9 mouse cellular contexts compared by ENCODE assay signal in the genomic region with DNA sequence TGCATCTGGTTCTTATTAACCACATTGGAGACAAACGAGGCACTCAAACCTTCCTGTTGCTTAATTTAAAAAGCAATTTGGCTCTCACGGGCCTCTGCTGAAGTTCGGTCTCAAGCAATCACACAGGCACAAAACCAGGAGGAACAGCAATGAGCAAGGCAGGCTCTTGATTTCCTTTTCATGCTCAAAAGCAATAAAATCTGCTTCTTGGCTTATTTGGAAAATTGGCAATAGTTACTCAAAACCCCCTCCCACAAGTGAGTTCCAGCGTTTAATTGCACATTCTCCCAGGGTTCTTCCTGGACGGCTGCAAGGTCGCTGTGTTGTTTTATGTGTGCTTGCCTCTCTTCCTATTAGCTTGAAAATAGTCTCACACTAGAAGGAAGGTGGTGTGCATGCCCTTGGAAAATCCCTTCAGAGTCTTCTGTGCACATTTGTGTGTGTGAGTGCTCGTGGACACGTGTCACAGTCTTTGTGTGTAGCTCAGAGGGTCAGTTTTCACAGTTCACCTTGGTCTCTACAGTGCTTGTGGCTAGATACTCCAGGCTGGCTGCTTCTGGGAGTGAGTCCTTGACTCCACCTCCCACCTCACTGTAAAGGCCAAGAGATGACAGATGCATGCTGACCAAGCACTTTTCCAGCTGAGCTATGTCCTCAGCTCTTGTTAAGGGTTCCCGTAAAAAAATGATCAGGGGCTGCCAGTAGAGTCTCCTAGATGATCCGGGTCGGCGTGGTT. TPM values are rescaled to one million over a fixed set of nuclear protein-coding genes. Genes with fewer than 3 reads are reported as not detected.
DNase-seq lines count a peak whose midpoint lies in the region; ATAC-seq and TF ChIP-seq lines count a peak whose summit lies in the region.
"Had no signal": no experiment of that assay in that cellular context is flagged by ENCODE, and none has a peak within 500 bp of the region (broad histone marks: within the 10 kb centered on the region; RNA-seq: fewer than 3 reads in every experiment).

No protein-coding gene starts in this region.

- ATAC-seq in intestine, embryonic 14.5 days (replicated peaks; ENCODE audit: low FRiP score, low TSS enrichment, low read depth): no peak
- ATAC-seq in intestine, postnatal 0 days: no peak

- H3K4me3 ChIP-seq in intestine, embryonic 14.5 days (ENCODE audit: low read depth, low read length): no peak overlapping the region
- no peak overlapping the region for H3K4me3 ChIP-seq in intestine, postnatal 0 days (ENCODE audit: low read depth, low read length)
- H3K4me3 ChIP-seq in ES-E14 (ENCODE audit: insufficient read depth in 1 of 2, low read depth in 1 of 2, low read length in 2 of 2, poor library complexity in 1 of 2, severe bottlenecking in 1 of 2): no peak overlapping the region

- 51% methylated on average over 12 of the region's 12 CpGs for WGBS in intestine, embryonic 14.5 days
- WGBS in intestine, postnatal 0 days: 56% methylated on average over 12 of the region's 12 CpGs

- TF ChIP-seq CTCF in intestine, postnatal 0 days (IDR thresholded peaks at IDR 0.05; ENCODE audit: low read depth): no peak

- no peak overlapping the region for H3K4me2 ChIP-seq in intestine, embryonic 14.5 days (ENCODE audit: low read length)
- no peak overlapping the region for H3K4me2 ChIP-seq in intestine, postnatal 0 days (replicated peaks; ENCODE audit: low read depth)

- DNase-seq in intestine, embryonic 14.5 days (ENCODE audit: low spot score): no peak
- no peak for DNase-seq in ES-E14 (ENCODE audit: low read depth, low spot score)
- peak; percentile 46 for DNase-seq in adrenal gland, postnatal 14 days
- peak; percentile 73 for DNase-seq in hindlimb bud, embryonic 11.5 days (ENCODE audit: extremely low spot score, low read depth, low spot score)
- DNase-seq in frontal cortex, postnatal 36 days (ENCODE audit: low spot score in 2 of 2): no peak
- DNase-seq in ovary, postnatal 36 days (ENCODE audit: low spot score): no peak
- DNase-seq: thymus, adult 2 months had no signal

- H3K9ac ChIP-seq in intestine, embryonic 14.5 days (ENCODE audit: low read length): no peak overlapping the region
- no peak overlapping the region for H3K9ac ChIP-seq in intestine, postnatal 0 days (ENCODE audit: low read depth, low read length)
- H3K9ac ChIP-seq in ES-E14 (ENCODE audit: insufficient read depth, low read depth, low read length, poor library complexity, severe bottlenecking): no peak overlapping the region

- H3K27me3 ChIP-seq in intestine, embryonic 14.5 days (replicated peaks; ENCODE audit: control insufficient read depth, insufficient read depth, low read length): no peaks in the 10 kb centered on the region
- no peaks in the 10 kb centered on the region for H3K27me3 ChIP-seq in intestine, postnatal 0 days (replicated peaks; ENCODE audit: control insufficient read depth, insufficient read depth, low read length)

- H3K36me3 ChIP-seq in intestine, embryonic 14.5 days (ENCODE audit: control insufficient read depth, insufficient read depth, low read length): no peaks in the 10 kb centered on the region
- no peaks in the 10 kb centered on the region for H3K36me3 ChIP-seq in intestine, postnatal 0 days (ENCODE audit: control insufficient read depth, insufficient read depth)
- no peaks in the 10 kb centered on the region for H3K36me3 ChIP-seq in ES-E14 (ENCODE audit: control insufficient read depth, insufficient read depth, low read length, poor library complexity, severe bottlenecking)

- H3K4me1 ChIP-seq in intestine, embryonic 14.5 days (replicated peaks; ENCODE audit: control insufficient read depth, insufficient read depth, low read length): peaks cover 13% of the 10 kb centered on the region; the same call in 1 of the 2 replicates
- no peaks in the 10 kb centered on the region for H3K4me1 ChIP-seq in intestine, postnatal 0 days (replicated peaks; ENCODE audit: control insufficient read depth, insufficient read depth, low read length)
- H3K4me1 ChIP-seq in ES-E14 (ENCODE audit: control insufficient read depth in 2 of 2, insufficient read depth in 2 of 2, low read length in 2 of 2, poor library complexity in 1 of 2): no peaks in the 10 kb centered on the region

- in situ Hi-C loops in ES-E14 (cut with MboI; ENCODE audit: low sequenced_read_pairs in 2 of 2, unreplicated experiment in 2 of 2): no loop called here

- H3K9me3 ChIP-seq in intestine, embryonic 14.5 days (ENCODE audit: control insufficient read depth, low read length): no peaks in the 10 kb centered on the region
- no peaks in the 10 kb centered on the region for H3K9me3 ChIP-seq in intestine, postnatal 0 days (ENCODE audit: control insufficient read depth)
- H3K9me3 ChIP-seq in ES-E14 (ENCODE audit: control insufficient read depth, insufficient read depth, low read depth, low read length): no peaks in the 10 kb centered on the region

- H3K27ac ChIP-seq in intestine, embryonic 14.5 days (ENCODE audit: low read depth): peak overlapping the region; percentile 27; the same call in 1 of the 2 replicates
- no peak overlapping the region for H3K27ac ChIP-seq in intestine, postnatal 0 days (ENCODE audit: low read depth, low read length)
- H3K27ac ChIP-seq in ES-E14 (ENCODE audit: insufficient read depth, low read depth, low read length, poor library complexity, severe bottlenecking): no peak overlapping the region

TF ChIP-seq in ES-E14, 5 proteins besides CTCF, POLR2A, EP300 and RAD21:
- TF ChIP-seq CHD2 (IDR thresholded peaks at IDR 0.05; ENCODE audit: low read depth, low read length) (no peak), MAFK (IDR thresholded peaks at IDR 0.05; ENCODE audit: insufficient read depth, low read depth, low read length) (peak; percentile 62; the same call in 1 of the 2 replicates)
TF ChIP-seq in ES-E14: peak in this region for 1.

RNA-seq across cellular contexts. Expression of a gene that starts 50.8 kb away (rescaled TPM):
- 2.1 and 2.2 TPM in 2 replicates for polyA plus RNA-seq in intestine, embryonic 14.5 days (2014; fragmentation: Nextera tagmentation; extraction: Ambion mirVana)
- 5.0 and 6.1 TPM in 2 replicates for polyA plus RNA-seq in intestine, postnatal 0 days (2015; fragmentation: Nextera tagmentation; extraction: Ambion mirVana)
- total RNA-seq in ES-E14 (2012; rRNA removed): 1.0 and 1.1 TPM in 2 replicates
- total RNA-seq in adrenal gland, postnatal 14 days (2021): 0.56 and 0.64 TPM in 2 replicates
- total RNA-seq: MEL had no signal

Comparison
In these comparisons a context has a peak if more than half of its experiments do, and no peak if none do; other contexts are left out.
1. DNase-seq: peak in adrenal gland, postnatal 14 days (single experiment) and hindlimb bud, embryonic 11.5 days (single experiment); none in intestine, embryonic 14.5 days (single experiment), ES-E14 (single experiment), frontal cortex, postnatal 36 days (0 of 2) and ovary, postnatal 36 days (single experiment).